Mouse (Mus musculus) forebrain, embryonic 13.5 days (tissue): ENCODE data around the gene Dapk3. TPM values are rescaled to one million over a fixed set of nuclear protein-coding genes. Genes with fewer than 3 reads are reported as not detected.
"Not testable (repeated sequence)": the region's sequence is repeated elsewhere in the genome, so short reads cannot be mapped to it uniquely, and the experiment has no call there.

ENCODE experiments used
- ATAC-seq: fragments of 200-750 bp; cut with Nextera tagmentation; 2 replicates; pipeline ENCODE4 v1.8.0; 2017
- H3K27ac ChIP-seq: fragments of 300-500 bp; sonication (generic); 2 replicates; pipeline ENCODE4 v1.5.1; 2015; ENCODE audit warnings: inconsistent platforms, mild to moderate bottlenecking, moderate library complexity
- H3K27me3 ChIP-seq: fragments of 300-500 bp; sonication (generic); 2 replicates; pipeline ENCODE4 v1.6.1; 2015; ENCODE audit warnings: mild to moderate bottlenecking, inconsistent platforms
- H3K36me3 ChIP-seq: fragments of 300-500 bp; sonication (generic); 2 replicates; pipeline ENCODE4 v1.6.1; 2015; ENCODE audit warnings: mild to moderate bottlenecking, inconsistent platforms; ENCODE audit not compliant: poor library complexity, severe bottlenecking
- H3K4me1 ChIP-seq: fragments of 300-500 bp; sonication (generic); 2 replicates; pipeline ENCODE4 v1.6.1; 2015; ENCODE audit warnings: inconsistent platforms
- H3K4me2 ChIP-seq: fragments of 300-500 bp; sonication (generic); 2 replicates; pipeline ENCODE4 v1.6.1; 2015; ENCODE audit warnings: inconsistent platforms, mild to moderate bottlenecking, moderate library complexity
- H3K4me3 ChIP-seq: fragments of 300-500 bp; sonication (generic); 2 replicates; pipeline ENCODE4 v1.5.1; 2015; ENCODE audit warnings: mild to moderate bottlenecking, inconsistent platforms
- H3K9ac ChIP-seq: fragments of 300-500 bp; sonication (generic); 2 replicates; pipeline ENCODE4 v1.6.1; 2015; ENCODE audit warnings: mild to moderate bottlenecking, inconsistent platforms
- H3K9me3 ChIP-seq: fragments of 300-500 bp; sonication (generic); replicated peaks from 2 replicates; pipeline ENCODE4 v1.6.1; 2016; ENCODE audit warnings: inconsistent platforms
- WGBS: fragments of 180-500 bp; shearing (Covaris S2); methylation state at CpG from one replicate; pipeline ENCODE4 v1.1.7; 2015; 5-methylcytosine and 5-hydroxymethylcytosine counted together
- polyA plus RNA-seq: library from polyadenylated mRNA; unstranded; fragments of >200 nt; fragmentation: Nextera tagmentation; extraction: Ambion mirVana; gene quantifications from 2 replicates; pipeline ENCODE4 v1.2.1, GENCODE M21; 2015

The Dapk3 gene
- polyA plus RNA-seq, 1 experiment from 2014 or later: 47.7 TPM

GRCm38 (mm10) chr10:81198230-81198629, 15.4 kb downstream of the Dapk3 start:
- Histone ChIP-seq H3K9me3 (no peaks in the 10 kb centered on the region), H3K27me3 (peaks cover 50% of the 10 kb centered on the region), H3K9ac (no peak overlapping the region), H3K4me1 (peaks cover 6% of the 10 kb centered on the region), H3K36me3 (no peaks in the 10 kb centered on the region), H3K4me3 (no peak overlapping the region), H3K27ac (no peak overlapping the region), H3K4me2 (no peak overlapping the region)
- ATAC-seq: no peak
- WGBS: 2% methylated on average over 9 of the region's 9 CpGs

GRCm38 (mm10) chr10:81198990-81199389, 16.2 kb downstream of the Dapk3 start:
- H3K27me3 ChIP-seq: peaks cover 45% of the 10 kb centered on the region
- peaks cover 4% of the 10 kb centered on the region; the same call in 1 of the 2 replicates for H3K4me1 ChIP-seq
- no peaks in the 10 kb centered on the region for H3K36me3 ChIP-seq
- no peak overlapping the region for H3K4me3 ChIP-seq
- ATAC-seq: no peak
- H3K27ac ChIP-seq: no peak overlapping the region
- H3K9ac ChIP-seq: peak overlapping the region; percentile 12; the same call in 1 of the 2 replicates
- H3K9me3 ChIP-seq: no peaks in the 10 kb centered on the region
- H3K4me2 ChIP-seq: no peak overlapping the region
- 81% methylated on average over 6 of the region's 6 CpGs for WGBS

- Histone ChIP-seq H3K27ac (no peak overlapping the region), H3K4me3 (no peak overlapping the region), H3K9ac (0 out of 2 replicates have a peak overlapping the region, but pooled peaks have one; percentile 9), H3K36me3 (peaks cover 4% of the 10 kb centered on the region; the same call in 1 of the 2 replicates), H3K4me1 (no peaks in the 10 kb centered on the region), H3K9me3 (no peaks in the 10 kb centered on the region), H3K27me3 (peaks cover 33% of the 10 kb centered on the region), H3K4me2 (no peak overlapping the region)
- 84% methylated on average over 13 of the region's 13 CpGs for WGBS
- no peak for ATAC-seq
Observed at GRCm38 (mm10) chr10:81200141-81200540, 17.3 kb downstream of the Dapk3 start.

GRCm38 (mm10) chr10:81200605-81201287, 17.9 kb downstream of the Dapk3 start:
- Histone ChIP-seq H3K9ac (no peak overlapping the region), H3K4me2 (no peak overlapping the region), H3K9me3 (no peaks in the 10 kb centered on the region), H3K27me3 (peaks cover 27% of the 10 kb centered on the region), H3K36me3 (peaks cover 5% of the 10 kb centered on the region), H3K4me1 (no peaks in the 10 kb centered on the region), H3K27ac (no peak overlapping the region), H3K4me3 (no peak overlapping the region)
- WGBS: 78% methylated on average over 20 of the region's 20 CpGs
- ATAC-seq: no peak

- no peaks in the 10 kb centered on the region for H3K4me1 ChIP-seq
- H3K9ac ChIP-seq: no peak within 1 kb of the TSS
- H3K27ac ChIP-seq: no peak within 1 kb of the TSS
- ATAC-seq: no peak
- no peak within 1 kb of the TSS for H3K4me2 ChIP-seq
- no peaks in the 10 kb centered on the region for H3K9me3 ChIP-seq
- peaks cover 18% of the 10 kb centered on the region for H3K36me3 ChIP-seq
- WGBS: 65% methylated on average over 13 of the region's 13 CpGs
- H3K4me3 ChIP-seq: no peak within 1 kb of the TSS
- peaks cover 14% of the 10 kb centered on the region for H3K27me3 ChIP-seq
Observed at GRCm38 (mm10) chr10:81201807-81202758, 19.3 kb downstream of the Dapk3 start, which contains the start of gene Nmrk2. Gene Nmrk2, minus strand, starts transcription at chr10:81202051.

- Histone ChIP-seq H3K27me3 (0 out of 2 replicates have a peak, but pooled peaks cover 9% of the 10 kb centered on the region), H3K4me1 (no peaks in the 10 kb centered on the region), H3K9me3 (no peaks in the 10 kb centered on the region), H3K4me3 (no peak overlapping the region), H3K4me2 (no peak overlapping the region), H3K27ac (no peak overlapping the region), H3K9ac (no peak overlapping the region), H3K36me3 (peaks cover 27% of the 10 kb centered on the region)
- WGBS: 72% methylated on average over 8 of the region's 8 CpGs
- no peak for ATAC-seq
Observed at GRCm38 (mm10) chr10:81202978-81203720, 20.3 kb downstream of the Dapk3 start.

GRCm38 (mm10) chr10:81204137-81204536, 21.3 kb downstream of the Dapk3 start:
- WGBS: 72% methylated on average over 4 of the region's 4 CpGs
- Histone ChIP-seq H3K36me3 (peaks cover 35% of the 10 kb centered on the region), H3K27me3 (0 out of 2 replicates have a peak, but pooled peaks cover 9% of the 10 kb centered on the region), H3K27ac (no peak overlapping the region), H3K9me3 (no peaks in the 10 kb centered on the region), H3K9ac (no peak overlapping the region; the same call in 1 of the 2 replicates), H3K4me3 (no peak overlapping the region), H3K4me1 (no peaks in the 10 kb centered on the region), H3K4me2 (no peak overlapping the region)
- peak; percentile 19; the same call in 1 of the 2 replicates for ATAC-seq

GRCm38 (mm10) chr10:81210154-81210553, 27.3 kb downstream of the Dapk3 start:
- no peak overlapping the region for H3K4me3 ChIP-seq
- H3K27ac ChIP-seq: no peak overlapping the region
- H3K27me3 ChIP-seq: no peaks in the 10 kb centered on the region
- 93% methylated on average over 5 of the region's 5 CpGs for WGBS
- no peak overlapping the region for H3K9ac ChIP-seq
- peaks cover 90% of the 10 kb centered on the region for H3K36me3 ChIP-seq
- no peak overlapping the region for H3K4me2 ChIP-seq
- H3K9me3 ChIP-seq: peaks cover 12% of the 10 kb centered on the region
- ATAC-seq: no peak
- no peaks in the 10 kb centered on the region for H3K4me1 ChIP-seq

GRCm38 (mm10) chr10:81216260-81216659, 33.5 kb downstream of the Dapk3 start:
- H3K27ac ChIP-seq: no peak overlapping the region
- no peak overlapping the region for H3K4me2 ChIP-seq
- 88% methylated on average over 6 of the region's 6 CpGs for WGBS

GRCm38 (mm10) chr10:81216810-81217209, 34.0 kb downstream of the Dapk3 start:
- Histone ChIP-seq H3K4me2 (no peak overlapping the region), H3K9me3 (peaks cover 6% of the 10 kb centered on the region; the same call in 1 of the 2 replicates), H3K9ac (no peak overlapping the region), H3K36me3 (peaks cover 90% of the 10 kb centered on the region), H3K4me1 (no peaks in the 10 kb centered on the region), H3K27me3 (no peaks in the 10 kb centered on the region), H3K27ac (no peak overlapping the region), H3K4me3 (no peak overlapping the region)
- 89% methylated on average over 6 of the region's 6 CpGs for WGBS
- 0 out of 2 replicates have a peak, but pooled peaks have one; percentile 29 for ATAC-seq

More at GRCm38 (mm10) chr10:81216260-81216659, 33.5 kb downstream of the Dapk3 start:
- Histone ChIP-seq H3K9me3 (peaks cover 6% of the 10 kb centered on the region; the same call in 1 of the 2 replicates), H3K4me1 (no peaks in the 10 kb centered on the region), H3K27me3 (no peaks in the 10 kb centered on the region), H3K4me3 (no peak overlapping the region), H3K36me3 (peaks cover 90% of the 10 kb centered on the region), H3K9ac (no peak overlapping the region)
- ATAC-seq: no peak

GRCm38 (mm10) chr10:81217267-81217666, 34.5 kb downstream of the Dapk3 start:
- peaks cover 90% of the 10 kb centered on the region for H3K36me3 ChIP-seq
- H3K4me1 ChIP-seq, H3K9me3 ChIP-seq, H3K4me3 ChIP-seq, ATAC-seq, H3K27ac ChIP-seq, H3K4me2 ChIP-seq, H3K27me3 ChIP-seq, H3K9ac ChIP-seq: not testable (repeated sequence)
- 25% methylated on average over 1 of the region's 1 CpGs for WGBS
